Mouse (Mus musculus): ENCODE measurements around the gene Chd4.

GRCm38 (mm10) chr6:125097346-125097689, 1.5 kb downstream of the Chd4 start:
- no peak for TF ChIP-seq CTCF (IDR thresholded peaks at IDR 0.05; ENCODE audit: control insufficient read depth, insufficient read depth, insufficient replicate concordance, low read depth, low read length)
- TF ChIP-seq POLR2A (IDR thresholded peaks at IDR 0.05; ENCODE audit: control insufficient read depth, low read depth, low read length), result no peak
